Mouse (Mus musculus): ENCODE measurements at regions not wholly inside any gene's neighbourhood (a gene's known extent, or its start where the extent isn't known, plus 50 kb on each side); places are given as distances from the start of the nearest gene placed in this dataset.

DNA sequence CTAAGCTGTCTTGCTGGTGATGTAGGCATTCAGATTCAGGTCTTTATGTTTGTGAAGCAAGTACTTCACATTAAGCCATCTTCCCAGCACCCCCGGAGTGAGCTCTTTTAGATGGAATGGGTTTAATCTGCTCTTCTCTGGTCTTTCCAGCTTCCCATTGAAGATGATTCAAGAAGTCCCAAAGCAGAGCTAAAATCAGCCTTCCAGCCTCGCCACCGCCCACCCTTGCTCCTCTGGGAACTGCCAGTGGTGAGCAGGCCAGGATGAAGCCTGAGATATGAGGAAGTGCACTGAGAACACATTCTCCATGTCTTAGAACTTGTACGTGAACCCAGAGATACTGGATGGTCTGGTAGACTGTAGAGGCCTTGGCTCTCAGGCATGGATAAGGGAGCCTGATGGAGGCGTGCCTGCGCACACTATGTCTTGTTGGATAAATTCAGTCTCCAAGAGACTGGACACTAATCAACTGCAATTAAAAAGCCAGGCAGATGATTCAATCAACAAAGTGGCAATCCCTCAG, 51.3 kb upstream of the Mrtfb start:
- no peak for DNase-seq (ENCODE audit: low read depth, low spot score)

DNA sequence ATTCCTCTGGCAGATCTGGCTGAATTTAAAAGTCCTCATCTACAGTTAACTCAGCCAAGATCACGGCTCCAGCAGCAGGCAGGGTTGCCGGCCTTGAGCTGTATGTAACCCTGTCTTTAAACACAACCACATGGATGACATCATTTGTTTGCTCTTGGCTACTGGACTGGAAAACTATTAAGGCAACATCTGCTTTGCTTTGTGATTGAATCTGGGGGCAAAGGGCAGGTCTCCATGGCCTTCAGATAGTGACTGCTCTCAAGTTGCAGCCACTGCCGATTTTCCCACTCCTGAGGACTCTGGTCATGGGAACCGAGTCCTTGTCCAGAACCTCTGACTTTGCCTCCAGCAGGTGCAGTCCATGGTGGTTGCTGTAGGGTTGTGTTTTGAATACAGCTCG, 50.4 kb upstream of the Mrtfb start:
- peak; percentile 26 for DNase-seq (ENCODE audit: low read depth, low spot score)

All from forelimb bud, embryonic 11.5 days (tissue).